Mouse (Mus musculus): ENCODE measurements at regions not wholly inside any gene's neighbourhood (a gene's known extent, or its start where the extent isn't known, plus 50 kb on each side); places are given as distances from the start of the nearest gene placed in this dataset.

- no peak for DNase-seq
Observed at GRCm38 (mm10) chr10:118624368-118624767, 183.5 kb downstream of the Ifng start.

- no peak for DNase-seq
Observed at GRCm38 (mm10) chr10:118628000-118628399, 187.2 kb downstream of the Ifng start.

GRCm38 (mm10) chr10:118629360-118630040 is 188.7 kb downstream of the Ifng start:
- DNase-seq: no peak

GRCm38 (mm10) chr10:118631786-118632185 is 190.9 kb downstream of the Ifng start:
- DNase-seq: no peak

GRCm38 (mm10) chr10:118632187-118632586 is 191.3 kb downstream of the Ifng start:
- no peak for DNase-seq

GRCm38 (mm10) chr10:118633429-118633828 is 192.6 kb downstream of the Ifng start:
- DNase-seq: no peak

- DNase-seq: no peak
Observed at GRCm38 (mm10) chr10:118639097-118639496, 198.3 kb downstream of the Ifng start.

GRCm38 (mm10) chr10:118640121-118640809 is 199.4 kb downstream of the Ifng start:
- DNase-seq: no peak

GRCm38 (mm10) chr10:118640810-118641427 is 200.1 kb downstream of the Ifng start:
- no peak for DNase-seq

- no peak for DNase-seq
Observed at GRCm38 (mm10) chr10:118643622-118644021, 202.8 kb downstream of the Ifng start.

- peak; percentile 28 for DNase-seq
Observed at GRCm38 (mm10) chr10:118648111-118648510, 207.3 kb downstream of the Ifng start.

- DNase-seq: no peak
Observed at GRCm38 (mm10) chr10:118656561-118656960, 213.4 kb downstream of the Dyrk2 start.

- no peak for DNase-seq
Observed at GRCm38 (mm10) chr10:118666009-118666408, 204.0 kb downstream of the Dyrk2 start.

GRCm38 (mm10) chr10:118675816-118676465 is 194.1 kb downstream of the Dyrk2 start:
- DNase-seq: no peak

GRCm38 (mm10) chr10:118678750-118679418 is 191.1 kb downstream of the Dyrk2 start:
- no peak for DNase-seq

GRCm38 (mm10) chr10:118679507-118679906 is 190.5 kb downstream of the Dyrk2 start:
- no peak for DNase-seq

- no peak for DNase-seq
Observed at GRCm38 (mm10) chr10:118680896-118681295, 189.1 kb downstream of the Dyrk2 start.

- DNase-seq: no peak
Observed at GRCm38 (mm10) chr10:118683356-118683755, 186.7 kb downstream of the Dyrk2 start.

- no peak for DNase-seq
Observed at GRCm38 (mm10) chr10:118699292-118699691, 170.7 kb downstream of the Dyrk2 start.

- DNase-seq: no peak
Observed at GRCm38 (mm10) chr10:118700115-118700514, 169.9 kb downstream of the Dyrk2 start.

- DNase-seq: no peak
Observed at GRCm38 (mm10) chr10:118706020-118706419, 164.0 kb downstream of the Dyrk2 start.

GRCm38 (mm10) chr10:118709718-118710117 is 160.3 kb downstream of the Dyrk2 start:
- no peak for DNase-seq

- no peak for DNase-seq
Observed at GRCm38 (mm10) chr10:118711529-118711928, 158.5 kb downstream of the Dyrk2 start.
